Mouse (Mus musculus) lung, postnatal 14 days (tissue): ENCODE data around the gene Tdp2.
A peak's percentile ranks its signal among the peaks of the same experiment; 100 is the strongest.
"Not testable (repeated sequence)": the region's sequence is repeated elsewhere in the genome, so short reads cannot be mapped to it uniquely, and the experiment has no call there.

Source experiments
- DNase-seq: peaks from one replicate; pipeline ENCODE4 v3.0.0; 2021

The Tdp2 gene

GRCm38 (mm10) chr13:24825587-24825986 lies 5.9 kb upstream of the Tdp2 start:
- DNase-seq = no peak

DNA sequence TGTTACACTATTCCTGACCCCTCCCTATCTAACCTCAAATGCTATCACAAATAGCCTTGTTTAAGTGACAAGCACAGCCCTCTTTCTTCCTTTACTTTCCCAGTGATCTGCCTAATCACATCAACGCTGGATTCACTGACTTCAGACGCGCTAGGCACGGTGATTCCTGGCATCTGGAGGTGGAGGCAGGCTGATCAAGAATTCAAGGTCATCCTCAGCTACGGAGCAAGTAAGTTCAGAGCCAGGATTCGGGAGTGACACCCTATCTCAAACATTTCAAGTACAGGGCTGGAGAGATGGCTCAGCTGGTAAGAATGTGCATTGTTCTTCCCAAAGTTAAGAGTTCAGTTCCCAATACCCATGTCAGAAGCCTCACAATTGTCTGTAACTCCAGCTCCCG lies 5.4 kb upstream of the Tdp2 start:
- DNase-seq = no peak

DNA sequence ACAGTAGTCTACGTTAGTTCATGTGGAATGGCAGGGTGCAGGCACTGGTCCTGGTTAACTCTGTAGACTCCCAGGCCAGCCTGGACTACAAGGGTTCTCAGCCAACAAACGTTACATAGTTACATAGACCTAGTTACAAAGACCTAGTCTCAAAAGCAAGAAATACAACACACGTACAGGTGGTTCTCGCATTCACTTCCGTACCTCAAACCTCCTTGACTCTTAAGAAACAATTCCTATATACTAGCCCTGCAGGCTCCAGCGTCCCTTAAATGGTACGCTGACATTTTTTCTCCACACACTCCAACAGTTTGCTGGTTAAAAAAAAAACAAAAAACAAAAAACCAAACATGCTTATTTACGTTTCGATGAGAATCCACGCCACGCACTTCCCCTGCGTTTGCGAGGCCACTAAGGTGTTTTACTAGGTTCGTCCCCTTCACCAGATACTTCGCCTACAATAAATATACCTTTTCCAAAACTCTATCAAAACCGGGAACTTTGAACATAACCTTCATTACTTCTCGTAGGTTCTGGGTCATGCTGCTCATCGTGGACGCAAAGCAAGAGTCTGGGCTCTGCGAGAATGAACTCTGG lies 625 bp upstream of the Tdp2 start:
- DNase-seq = no peak

DNA sequence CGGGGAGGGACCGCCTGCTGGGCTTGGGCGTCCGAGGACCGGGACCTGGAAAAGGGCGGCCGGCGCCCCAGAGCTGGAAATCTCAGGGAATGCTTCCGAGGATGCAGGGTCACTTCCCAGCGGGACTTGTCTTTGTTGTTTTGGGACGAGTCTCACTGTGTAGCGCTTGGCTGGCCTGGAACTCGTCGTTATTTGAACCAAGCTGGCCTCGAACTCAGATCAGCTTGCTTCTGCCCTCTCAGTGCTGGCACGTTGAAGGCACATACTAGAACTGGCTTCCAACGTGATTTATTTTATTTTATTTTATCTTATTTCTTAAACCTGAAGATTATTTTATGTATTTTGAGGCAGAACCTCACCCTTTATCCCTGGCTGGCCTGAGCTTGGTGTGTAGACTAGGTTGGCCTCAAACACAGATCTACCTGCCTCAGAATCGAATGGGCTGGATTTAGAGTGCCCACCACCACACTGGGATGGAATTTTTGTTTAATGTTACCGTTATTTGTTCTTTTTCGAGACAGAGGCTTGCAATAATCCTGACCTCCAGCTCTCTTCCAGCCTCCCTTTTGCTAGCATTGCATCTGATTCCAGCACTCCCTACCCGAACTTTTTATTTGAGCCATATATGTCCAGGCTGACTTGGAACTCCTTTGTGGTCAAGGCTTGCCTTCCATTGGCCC lies 792 bp downstream of the Tdp2 start:
- DNase-seq = no peak

GRCm38 (mm10) chr13:24832811-24833155 lies 1.3 kb downstream of the Tdp2 start:
- no peak for DNase-seq

GRCm38 (mm10) chr13:24837765-24838164 lies 6.3 kb downstream of the Tdp2 start:
- not testable (repeated sequence) for DNase-seq

- no peak for DNase-seq
Measured at GRCm38 (mm10) chr13:24839831-24840230, 8.4 kb downstream of the Tdp2 start.

GRCm38 (mm10) chr13:24841702-24842101 lies 10.2 kb downstream of the Tdp2 start:
- no peak for DNase-seq

DNA sequence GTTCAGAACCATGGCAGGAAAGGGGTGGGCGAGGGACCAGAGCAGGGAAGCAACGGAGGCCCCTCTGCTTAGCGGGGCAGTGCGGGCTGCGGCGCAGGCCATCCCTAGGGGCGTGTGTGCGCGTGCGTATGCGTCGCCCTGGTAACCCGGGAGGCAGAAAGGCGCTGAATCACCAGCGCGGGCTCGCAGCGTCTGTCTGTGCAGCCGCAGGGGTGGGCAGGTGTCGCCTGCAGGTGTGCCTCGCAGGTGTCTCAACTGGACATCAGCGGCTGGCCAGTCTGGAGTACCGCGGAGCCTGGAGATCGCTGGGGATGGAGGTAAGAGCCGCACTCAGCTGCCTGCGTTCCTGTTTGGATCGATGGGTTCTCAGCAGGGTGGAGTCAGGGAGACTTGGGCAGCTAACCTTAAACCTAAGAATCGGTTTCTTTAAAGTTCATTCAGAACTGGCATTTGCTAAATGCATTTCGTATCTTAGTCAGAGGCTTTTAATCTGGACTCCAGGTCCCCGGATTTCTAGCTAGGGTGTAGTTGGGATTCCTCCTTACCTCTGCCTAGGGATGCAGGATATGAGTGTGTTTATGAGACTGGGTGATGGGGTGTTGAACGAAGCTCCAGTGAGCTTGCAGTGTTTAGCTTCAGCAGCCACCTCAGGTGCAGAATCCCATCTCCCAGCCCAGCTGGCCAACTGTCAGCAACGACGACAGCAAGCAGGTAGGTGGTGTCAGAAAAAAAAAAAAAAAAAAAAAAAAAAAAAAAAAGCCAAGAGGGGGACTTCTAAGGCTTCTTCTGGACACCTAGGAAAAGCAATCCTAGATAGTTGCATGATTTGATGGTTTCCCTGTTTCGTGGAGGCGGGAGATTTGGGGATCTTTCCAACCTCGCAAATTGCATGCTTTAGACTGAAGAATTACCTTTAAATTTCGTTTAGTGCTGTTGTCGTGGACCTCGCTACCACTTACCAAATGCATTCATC lies 13.8 kb downstream of the Tdp2 start, which contains the start of gene D130043K22Rik:
TSS of gene D130043K22Rik (plus strand) at position 153 of the 973 bp plus-strand sequence.
- DNase-seq = peak; percentile 12

GRCm38 (mm10) chr13:24849318-24849717 lies 17.8 kb downstream of the Tdp2 start:
- DNase-seq = no peak

DNA sequence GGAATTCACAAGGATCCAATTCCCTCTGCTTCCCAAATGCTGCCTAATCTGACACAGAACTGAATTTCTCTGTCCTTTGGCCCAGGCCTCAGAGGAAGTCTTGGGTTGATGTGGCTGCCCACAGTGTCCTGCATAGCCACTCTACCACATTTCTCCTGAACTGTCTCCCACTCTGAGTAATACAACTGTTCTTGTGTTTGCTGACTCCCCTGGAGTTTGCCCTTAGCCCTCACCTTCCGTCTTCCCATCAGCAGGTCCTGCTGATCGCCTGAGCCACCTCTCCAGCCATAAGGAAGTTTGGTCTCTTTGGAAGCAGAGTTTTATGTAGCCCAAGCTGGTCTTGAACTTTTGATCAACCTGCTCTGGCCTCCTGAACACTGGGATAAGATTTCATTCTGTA lies 20.5 kb downstream of the Tdp2 start:
- no peak for DNase-seq

- DNase-seq = no peak
Measured at GRCm38 (mm10) chr13:24852570-24852969, 21.1 kb downstream of the Tdp2 start.

DNA sequence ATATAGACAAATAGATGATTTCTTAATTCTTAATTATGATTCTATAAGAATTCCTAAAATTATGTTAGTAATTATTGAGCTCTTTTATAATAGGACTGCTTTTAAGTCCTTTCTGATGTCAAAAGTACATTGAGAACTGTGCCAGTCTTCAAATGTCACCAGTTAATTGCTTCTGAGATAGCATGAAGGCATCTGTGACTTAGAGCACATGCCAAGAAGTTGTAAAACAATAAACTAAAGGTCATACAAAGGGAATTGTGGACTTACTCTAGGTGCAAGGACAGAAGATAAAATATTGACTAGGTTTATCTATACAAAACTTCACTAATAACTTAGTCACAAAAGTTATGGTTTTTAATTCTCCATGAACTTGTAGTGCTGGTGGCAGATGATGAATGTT lies 27.6 kb downstream of the Tdp2 start:
- no peak for DNase-seq

- no peak for DNase-seq
Measured at GRCm38 (mm10) chr13:24861084-24861483, 29.6 kb downstream of the Tdp2 start.

DNA sequence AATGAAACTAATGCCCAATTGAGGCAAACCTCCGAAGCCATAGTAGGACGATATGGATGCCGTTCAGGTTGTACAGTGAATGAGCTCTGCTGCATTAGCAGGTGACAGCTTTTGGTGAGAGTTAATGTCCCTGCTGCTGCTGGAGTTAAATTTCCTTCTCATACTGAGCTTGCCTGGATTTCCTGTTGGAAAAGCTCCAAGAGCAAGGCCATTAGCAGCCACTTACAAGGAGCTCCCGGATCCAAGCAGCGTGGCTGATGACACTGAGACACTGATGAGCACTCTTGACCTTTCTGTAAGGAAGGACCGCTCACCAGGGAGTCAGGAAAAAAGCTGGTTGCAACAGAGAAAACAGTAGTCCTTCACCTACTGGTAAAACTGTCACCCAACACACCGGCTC lies 30.5 kb downstream of the Tdp2 start:
- peak; percentile 5 for DNase-seq

GRCm38 (mm10) chr13:24862520-24862919 lies 31.0 kb downstream of the Tdp2 start:
- peak; percentile 58 for DNase-seq

- no peak for DNase-seq
Measured at GRCm38 (mm10) chr13:24866430-24867402, 35.2 kb downstream of the Tdp2 start.

GRCm38 (mm10) chr13:24867789-24868188 lies 36.3 kb downstream of the Tdp2 start:
- no peak for DNase-seq

DNA sequence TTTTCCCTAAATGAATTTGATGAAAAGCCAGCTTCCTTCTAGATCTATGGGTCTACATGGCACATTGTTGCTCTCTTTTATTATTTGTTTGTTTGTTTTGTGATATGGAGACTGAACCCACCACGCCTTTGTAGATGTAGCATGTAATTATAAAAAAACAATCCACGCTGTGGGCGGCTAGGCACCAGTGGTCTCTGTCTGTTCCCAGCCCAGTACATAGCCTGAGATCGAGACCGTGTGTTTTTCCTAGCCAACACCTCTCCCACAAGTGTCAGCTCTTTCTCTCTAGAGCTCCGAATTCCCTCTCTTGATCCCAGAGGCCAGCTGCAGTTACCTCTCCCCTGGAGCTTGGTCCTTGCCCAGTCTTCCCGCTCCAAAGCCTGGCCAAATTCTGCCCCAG lies 36.8 kb downstream of the Tdp2 start:
- DNase-seq = no peak

- DNase-seq = no peak
Measured at GRCm38 (mm10) chr13:24879359-24880040, 48.0 kb downstream of the Tdp2 start.

DNA sequence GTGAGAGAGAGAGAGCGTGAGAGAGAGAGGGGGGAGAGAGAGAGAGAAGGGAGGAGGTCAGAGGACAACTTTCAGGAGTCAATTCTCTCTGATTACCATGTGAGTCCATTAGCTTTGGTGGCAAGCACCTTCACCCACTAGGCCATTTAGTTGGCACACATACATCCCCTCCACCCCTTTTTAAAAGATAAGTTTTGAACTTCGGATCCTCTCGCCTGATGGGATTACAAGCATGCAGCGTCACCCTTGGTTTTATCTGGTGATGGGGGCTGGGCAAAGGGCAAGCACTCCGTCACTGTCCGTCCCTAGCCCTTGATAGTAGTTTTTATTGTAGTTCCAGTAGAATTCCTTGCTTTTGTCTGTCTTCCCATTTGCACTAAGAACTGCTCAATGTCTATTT lies 48.7 kb downstream of the Tdp2 start:
- DNase-seq = no peak

- no peak for DNase-seq
Measured at GRCm38 (mm10) chr13:24880704-24881103, 49.2 kb downstream of the Tdp2 start.
